Mouse (Mus musculus) ES-Bruce4 (cell line): Measurements from ENCODE around the gene Myrfl. TPM values are rescaled to one million over a fixed set of nuclear protein-coding genes. Genes with fewer than 3 reads are reported as not detected.
A peak's percentile ranks its signal among the peaks of the same experiment; 100 is the strongest.

Source experiments
- H3K27ac ChIP-seq: 2 replicates; pipeline ENCODE4 v1.5.1; 2012; ENCODE audit warnings: low read length, inconsistent platforms; ENCODE audit not compliant: insufficient read depth
- H3K27me3 ChIP-seq: 2 replicates; pipeline ENCODE4 v1.6.1; 2012; ENCODE audit warnings: mild to moderate bottlenecking, low read length, inconsistent platforms; ENCODE audit not compliant: control insufficient read depth, poor library complexity, insufficient read depth, severe bottlenecking
- H3K36me3 ChIP-seq: 2 replicates; pipeline ENCODE4 v1.6.1; 2012; ENCODE audit warnings: inconsistent platforms, mild to moderate bottlenecking, low read length, moderate library complexity; ENCODE audit not compliant: control insufficient read depth, poor library complexity, insufficient read depth, severe bottlenecking
- H3K4me1 ChIP-seq: one replicate; pipeline ENCODE4 v1.8.1; 2011; ENCODE audit warnings: low read length; ENCODE audit not compliant: control insufficient read depth, insufficient read depth
- H3K4me3 ChIP-seq: 2 replicates; pipeline ENCODE4 v1.5.1; 2011; ENCODE audit warnings: low read depth, mild to moderate bottlenecking, low read length
- H3K9ac ChIP-seq: 2 replicates; pipeline ENCODE4 v1.6.1; 2012; ENCODE audit warnings: low read depth, mild to moderate bottlenecking, inconsistent platforms; ENCODE audit not compliant: poor library complexity, severe bottlenecking
- H3K9me3 ChIP-seq: replicated peaks from 2 replicates; pipeline ENCODE4 v1.6.1; 2012; ENCODE audit warnings: mild to moderate bottlenecking, low read length, inconsistent platforms; ENCODE audit not compliant: control insufficient read depth, poor library complexity, insufficient read depth, severe bottlenecking
- CTCF ChIP-seq: IDR thresholded peaks from one replicate; pipeline ENCODE4 v1.8.1; 2011; ENCODE audit warnings: low read depth, low read length
- EP300 ChIP-seq: IDR thresholded peaks from 2 replicates; pipeline ENCODE4 v1.6.1; 2011; ENCODE audit warnings: low read depth, low read length; ENCODE audit not compliant: insufficient read depth
- POLR2A ChIP-seq: IDR thresholded peaks from one replicate; pipeline ENCODE4 v1.8.1; 2011; ENCODE audit warnings: low read length; ENCODE audit not compliant: insufficient read depth
- polyA plus RNA-seq: library from polyadenylated mRNA; stranded (reverse); fragments of >200 nt; gene quantifications from 2 replicates; pipeline ENCODE4 v1.2.4, GENCODE M21; 2011; ENCODE audit warnings: low read depth; ENCODE audit not compliant: missing spikeins, insufficient read depth, insufficient read length

Myrfl gene
- polyA plus RNA-seq, 1 experiment: 0.19 TPM

DNA sequence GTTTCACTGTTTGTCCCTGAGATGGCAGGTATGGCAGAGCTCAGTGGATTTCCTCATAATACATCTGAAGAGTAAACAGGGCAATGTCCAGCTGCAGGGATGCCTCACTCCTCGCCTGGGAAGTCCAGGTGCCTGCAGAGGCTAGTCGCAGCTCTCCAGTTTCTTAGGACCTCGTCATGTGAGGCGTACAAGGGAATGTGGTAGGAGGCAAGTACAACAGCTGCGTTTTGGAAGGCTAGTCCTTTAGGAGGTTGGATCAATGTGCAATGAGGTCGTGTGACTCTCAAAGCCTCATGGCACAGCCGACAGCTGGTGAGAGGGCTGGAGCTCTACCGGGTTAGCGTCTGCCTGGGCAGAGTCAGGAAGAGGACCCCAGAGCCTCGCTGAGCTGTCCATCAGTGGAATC lies 7.8 kb upstream of the Myrfl start:
- Histone ChIP-seq H3K36me3 (peaks cover 14% of the 10 kb centered on the region), H3K27ac (no peak overlapping the region), H3K4me3 (no peak overlapping the region), H3K4me1 (no peaks in the 10 kb centered on the region), H3K9ac (no peak overlapping the region), H3K27me3 (no peaks in the 10 kb centered on the region), H3K9me3 (no peaks in the 10 kb centered on the region)
- no peak for TF ChIP-seq EP300
- TF ChIP-seq POLR2A: no peak

DNA sequence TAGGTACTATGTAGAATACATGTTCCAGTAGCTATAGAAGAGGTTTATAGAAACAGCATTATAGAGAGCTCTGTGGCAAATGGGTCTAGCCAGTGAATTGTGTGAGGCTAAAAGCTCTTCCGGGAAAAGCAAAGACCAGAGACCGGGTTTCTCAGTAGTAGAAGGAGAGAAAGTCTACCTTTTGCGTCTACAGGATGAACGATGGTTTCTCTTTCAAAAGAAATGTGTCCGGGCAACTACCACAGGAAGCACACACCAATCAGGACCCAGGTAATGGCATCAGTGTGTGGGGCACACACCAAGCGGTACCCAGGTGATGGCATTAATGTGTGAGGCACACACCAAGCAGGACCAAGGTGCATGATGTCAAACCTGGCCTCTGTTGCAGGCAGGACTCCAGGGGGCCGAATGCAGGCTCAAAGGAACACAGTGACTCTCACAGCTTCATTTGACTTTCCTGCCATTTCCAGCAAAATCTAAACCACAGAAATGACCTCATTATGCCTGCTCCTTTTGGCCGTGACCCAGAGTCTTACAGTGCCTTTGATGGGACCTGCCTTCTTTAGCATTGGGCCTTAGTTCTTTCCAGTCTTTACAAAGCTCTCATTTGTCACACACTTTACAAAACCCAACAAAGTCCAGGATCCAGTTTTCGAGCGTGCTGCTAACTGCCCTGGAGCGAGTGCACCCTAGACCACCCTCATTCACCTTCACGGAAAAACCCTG lies 1.4 kb downstream of the Myrfl start:
- Histone ChIP-seq H3K9me3 (no peaks in the 10 kb centered on the region), H3K9ac (no peak overlapping the region), H3K27me3 (no peaks in the 10 kb centered on the region), H3K4me1 (no peaks in the 10 kb centered on the region), H3K27ac (no peak overlapping the region), H3K36me3 (no peaks in the 10 kb centered on the region), H3K4me3 (no peak overlapping the region)
- no peak for TF ChIP-seq EP300
- TF ChIP-seq POLR2A: no peak
- TF ChIP-seq CTCF: no peak

DNA sequence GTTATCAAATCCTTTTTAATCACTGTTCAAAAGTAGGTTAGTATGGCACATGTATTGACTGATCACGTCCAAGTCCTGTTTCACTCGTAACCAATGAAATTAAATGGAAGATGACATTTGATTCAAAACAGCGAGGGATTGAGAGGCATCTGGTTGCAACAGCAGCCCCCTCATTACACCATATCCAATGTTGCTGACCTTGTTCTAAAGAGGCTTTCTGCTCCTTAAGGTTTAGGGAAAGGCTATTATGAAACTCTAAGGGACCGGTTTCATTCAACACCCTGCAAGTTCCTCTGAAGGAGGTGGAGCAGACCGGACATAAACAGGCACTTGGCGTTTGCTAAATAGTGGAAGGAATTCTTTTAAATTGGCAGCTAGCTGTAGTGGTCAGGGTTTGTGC lies 2.2 kb downstream of the Myrfl start:
- TF ChIP-seq POLR2A (no peak), CTCF (no peak), EP300 (no peak)
- no peaks in the 10 kb centered on the region for H3K4me1 ChIP-seq
- no peaks in the 10 kb centered on the region for H3K36me3 ChIP-seq

DNA sequence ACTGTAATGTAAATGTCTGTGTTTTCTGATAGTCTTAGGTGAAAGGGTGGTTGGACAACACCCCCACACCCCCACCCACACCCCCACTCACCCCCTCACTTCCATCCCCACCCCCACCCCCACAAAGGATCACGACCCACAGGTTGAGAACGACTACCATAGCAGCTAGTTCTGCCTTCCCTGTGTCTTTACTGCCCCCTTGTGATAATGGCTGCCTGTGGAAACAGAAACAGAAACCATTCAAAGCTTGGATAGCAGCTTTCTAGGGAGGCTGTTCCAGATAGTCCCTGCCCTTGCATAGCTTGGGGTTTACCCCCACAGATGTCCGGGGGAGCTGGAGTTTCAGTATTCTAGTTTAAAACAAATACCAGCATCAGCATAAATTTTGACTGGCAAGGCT lies 3.0 kb downstream of the Myrfl start:
- peak; percentile 23 for TF ChIP-seq CTCF
- TF ChIP-seq EP300: no peak
- H3K36me3 ChIP-seq: no peaks in the 10 kb centered on the region

More for the DNA sequence above, 2.2 kb downstream of the Myrfl start:
- H3K27ac ChIP-seq: no peak overlapping the region
- no peak overlapping the region for H3K9ac ChIP-seq
- no peaks in the 10 kb centered on the region for H3K27me3 ChIP-seq
- no peak overlapping the region for H3K4me3 ChIP-seq
- H3K9me3 ChIP-seq: no peaks in the 10 kb centered on the region

DNA sequence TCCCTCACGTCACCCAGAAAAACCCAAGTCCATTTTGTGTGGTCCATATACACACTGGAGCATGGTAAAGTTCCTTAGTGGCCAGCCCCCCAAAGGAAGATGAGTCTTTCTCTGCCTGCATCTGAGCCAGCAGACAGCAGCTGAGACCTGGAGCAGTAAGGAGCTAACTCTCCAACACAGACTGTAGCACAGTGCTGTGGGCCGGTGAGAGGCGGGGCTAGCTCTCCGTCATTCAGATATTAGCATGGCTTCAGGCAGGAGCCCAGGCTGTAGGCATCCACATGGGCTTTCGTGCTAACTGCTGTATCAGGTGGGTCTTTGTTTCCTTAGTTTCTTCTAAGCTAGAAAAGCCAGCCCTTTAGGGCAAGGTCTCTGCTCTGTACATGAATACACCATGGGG lies 6.1 kb downstream of the Myrfl start:
- H3K4me1 ChIP-seq: no peaks in the 10 kb centered on the region
- no peaks in the 10 kb centered on the region for H3K27me3 ChIP-seq
- no peak for TF ChIP-seq CTCF
- no peak for TF ChIP-seq POLR2A
- no peak for TF ChIP-seq EP300
- H3K36me3 ChIP-seq: no peaks in the 10 kb centered on the region
- H3K9ac ChIP-seq: no peak overlapping the region
- H3K9me3 ChIP-seq: no peaks in the 10 kb centered on the region
- no peak overlapping the region for H3K4me3 ChIP-seq
- no peak overlapping the region for H3K27ac ChIP-seq

More for the DNA sequence above, 3.0 kb downstream of the Myrfl start:
- Histone ChIP-seq H3K4me3 (no peak overlapping the region), H3K27ac (no peak overlapping the region), H3K4me1 (no peaks in the 10 kb centered on the region), H3K9ac (no peak overlapping the region), H3K27me3 (no peaks in the 10 kb centered on the region), H3K9me3 (no peaks in the 10 kb centered on the region)

DNA sequence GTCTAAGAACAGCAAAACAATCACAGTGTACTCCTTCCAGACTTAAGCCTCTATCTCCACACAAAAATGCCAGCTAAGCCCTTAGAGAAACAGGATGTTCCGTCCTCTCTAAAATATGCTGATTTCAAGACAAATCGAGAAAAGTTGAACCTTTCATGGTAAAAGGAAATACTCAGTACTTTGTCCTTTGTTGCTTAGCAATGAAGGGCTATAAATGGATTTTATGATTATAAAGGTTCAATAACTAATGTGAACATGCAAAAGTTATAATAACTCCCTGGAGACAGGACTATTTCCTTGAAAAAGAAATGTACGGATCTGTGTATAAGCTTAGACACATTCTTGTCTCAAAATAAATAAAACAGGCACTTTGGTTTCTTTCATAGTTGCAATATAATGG lies 12.2 kb downstream of the Myrfl start:
- no peaks in the 10 kb centered on the region for H3K36me3 ChIP-seq

More for the DNA sequence above, 12.2 kb downstream of the Myrfl start:
- Histone ChIP-seq H3K9ac (no peak overlapping the region), H3K9me3 (no peaks in the 10 kb centered on the region), H3K27me3 (no peaks in the 10 kb centered on the region; the same call in 1 of the 2 replicates), H3K27ac (no peak overlapping the region), H3K4me3 (no peak overlapping the region), H3K4me1 (no peaks in the 10 kb centered on the region)
- TF ChIP-seq CTCF (no peak), POLR2A (no peak), EP300 (no peak)
